Mouse (Mus musculus) stomach, postnatal 0 days (tissue): ENCODE results near the gene Pef1. TPM values are rescaled to one million over a fixed set of nuclear protein-coding genes. Genes with fewer than 3 reads are reported as not detected.
A peak's percentile ranks its signal among the peaks of the same experiment; 100 is the strongest.

ENCODE experiments used
- ATAC-seq: fragments of 200-750 bp; cut with Nextera tagmentation; 2 replicates; pipeline ENCODE4 v1.8.0; 2017; ENCODE audit not compliant: low FRiP score, low TSS enrichment
- DNase-seq: peaks from one replicate; pipeline ENCODE4 v3.0.0-alpha.2; 2016; ENCODE audit warnings: low spot score
- H3K27ac ChIP-seq: fragments of 300-500 bp; sonication (generic); replicated peaks from 2 replicates; pipeline ENCODE4 v1.5.1; 2014; ENCODE audit warnings: mild to moderate bottlenecking, control low read depth
- H3K27me3 ChIP-seq: fragments of 300-500 bp; sonication (generic); 2 replicates; pipeline ENCODE4 v1.6.1; 2014; ENCODE audit warnings: low read length; ENCODE audit not compliant: control insufficient read depth, insufficient read depth
- H3K36me3 ChIP-seq: fragments of 300-500 bp; sonication (generic); 2 replicates; pipeline ENCODE4 v1.6.1; 2014; ENCODE audit warnings: low read length, mixed read lengths; ENCODE audit not compliant: control insufficient read depth, insufficient read depth
- H3K4me1 ChIP-seq: fragments of 300-500 bp; sonication (generic); replicated peaks from 2 replicates; pipeline ENCODE4 v1.6.1; 2014; ENCODE audit warnings: antibody characterized with exemption; ENCODE audit not compliant: control insufficient read depth, insufficient read depth
- H3K4me2 ChIP-seq: fragments of 300-500 bp; sonication (generic); replicated peaks from 2 replicates; pipeline ENCODE4 v1.6.1; 2014; ENCODE audit warnings: low read depth, mild to moderate bottlenecking, control low read depth, moderate library complexity
- H3K4me3 ChIP-seq: fragments of 300-500 bp; sonication (generic); 2 replicates; pipeline ENCODE4 v1.5.1; 2014; ENCODE audit warnings: low read depth, low read length, control low read depth
- H3K9ac ChIP-seq: fragments of 300-500 bp; sonication (generic); 2 replicates; pipeline ENCODE4 v1.6.1; 2014; ENCODE audit warnings: mild to moderate bottlenecking, low read length, control low read depth, mixed read lengths
- H3K9me3 ChIP-seq: fragments of 300-500 bp; sonication (generic); 2 replicates; pipeline ENCODE4 v1.6.1; 2016; ENCODE audit warnings: low read length; ENCODE audit not compliant: control insufficient read depth
- CTCF ChIP-seq: IDR thresholded peaks from 2 replicates; pipeline ENCODE4 v1.5.1; 2016; ENCODE audit warnings: antibody characterized with exemption, low read depth, mild to moderate bottlenecking, moderate library complexity
- EP300 ChIP-seq: optimal IDR thresholded peaks from 2 replicates; pipeline ENCODE3; 2016; ENCODE audit warnings: antibody characterized with exemption
- WGBS: fragments of 180-500 bp; shearing (Covaris S2); extraction: QIAGEN DNeasy Blood & Tissue Kit; methylation state at CpG from one replicate; pipeline ENCODE4 v1.1.7; 2014; 5-methylcytosine and 5-hydroxymethylcytosine counted together
- polyA plus RNA-seq: library from polyadenylated mRNA; unstranded; fragments of >200 nt; fragmentation: Nextera tagmentation; extraction: Ambion mirVana; gene quantifications from 2 replicates; pipeline ENCODE4 v1.2.1, GENCODE M21; 2015

Pef1 gene
- polyA plus RNA-seq, 1 experiment from 2014 or later: 64.7 TPM

DNA sequence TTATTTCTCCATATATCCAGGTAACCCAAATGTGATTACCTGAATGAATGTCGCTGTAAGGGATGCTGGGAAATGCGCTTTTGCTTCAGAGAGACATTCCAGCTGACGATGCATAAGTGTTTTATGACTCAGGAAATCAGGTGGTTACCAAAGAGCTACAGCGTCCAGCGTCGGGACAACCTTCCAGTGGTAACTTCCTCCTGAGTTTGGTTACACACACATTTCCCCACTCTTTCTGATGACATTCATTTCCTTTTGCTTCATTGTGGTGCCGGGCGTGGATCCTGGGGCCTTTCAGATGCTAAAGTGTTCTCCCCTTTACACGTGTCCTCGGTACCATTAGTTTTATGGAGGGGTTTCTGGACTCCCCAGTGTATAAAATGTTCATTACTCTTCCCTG is 46.0 kb downstream of the Pef1 start:
- TF ChIP-seq CTCF (no peak), EP300 (no peak)
- DNase-seq (no peak), ATAC-seq (no peak)
- Histone ChIP-seq H3K27me3 (no peaks in the 10 kb centered on the region), H3K36me3 (no peaks in the 10 kb centered on the region), H3K9ac (no peak overlapping the region), H3K27ac (no peak overlapping the region), H3K4me1 (no peaks in the 10 kb centered on the region), H3K4me2 (no peak overlapping the region), H3K4me3 (no peak overlapping the region), H3K9me3 (no peaks in the 10 kb centered on the region)
- 65% methylated on average over 10 of the region's 10 CpGs for WGBS

DNA sequence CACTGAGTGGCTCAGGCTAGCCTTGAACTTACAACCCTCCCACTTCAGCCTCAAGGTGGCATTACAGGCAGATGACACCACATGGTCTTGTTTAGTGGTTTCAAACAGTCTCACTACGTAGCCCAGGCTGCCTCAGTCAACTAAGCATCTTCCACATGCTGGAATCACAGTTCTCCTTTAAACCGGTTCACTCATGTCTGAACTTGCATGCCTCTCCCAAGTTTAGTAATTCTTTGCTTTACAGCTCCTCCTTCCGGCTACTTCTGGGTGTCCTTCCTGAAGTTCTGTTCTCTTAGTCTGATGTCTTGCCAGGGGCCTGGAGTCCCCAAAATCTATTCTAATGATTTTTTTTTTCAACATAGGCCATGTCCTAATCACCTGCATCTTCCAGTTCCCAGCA is 51.9 kb downstream of the Pef1 start:
- no peak for DNase-seq
- TF ChIP-seq CTCF: peak; percentile 29
- TF ChIP-seq EP300: no peak
- WGBS: 57% methylated on average over 3 of the region's 3 CpGs

DNA sequence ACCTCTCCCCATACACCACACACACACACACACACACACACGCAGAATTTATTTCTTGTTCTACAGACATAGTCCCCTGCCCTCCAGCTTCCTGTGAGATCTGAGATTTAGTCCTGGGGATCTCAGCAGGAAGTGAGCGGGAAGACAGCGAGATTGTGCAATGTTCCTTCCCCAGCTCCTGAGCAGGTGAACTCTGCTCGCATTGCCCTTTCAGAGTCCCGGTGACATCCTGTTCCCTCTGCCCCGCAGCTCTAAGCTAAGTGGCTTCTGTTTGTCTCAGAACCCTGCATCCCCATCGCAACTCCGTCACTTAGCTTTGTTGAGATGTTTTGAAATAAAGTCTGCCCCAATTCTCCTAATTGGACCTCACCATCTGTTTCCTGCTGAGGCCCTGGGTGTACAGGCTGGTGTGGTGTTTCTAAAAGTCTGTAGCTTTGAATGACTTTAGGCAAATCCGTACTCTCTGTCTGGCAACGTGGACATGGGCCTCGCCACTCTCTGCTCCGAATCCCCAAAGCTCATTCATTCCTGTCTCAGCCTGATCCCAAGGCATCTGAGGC is 54.5 kb downstream of the Pef1 start:
- WGBS: 64% methylated on average over 12 of the region's 12 CpGs
- Histone ChIP-seq H3K9me3 (no peaks in the 10 kb centered on the region), H3K36me3 (no peaks in the 10 kb centered on the region), H3K9ac (no peak overlapping the region), H3K4me2 (no peak overlapping the region), H3K27me3 (no peaks in the 10 kb centered on the region), H3K4me3 (no peak overlapping the region), H3K27ac (no peak overlapping the region), H3K4me1 (no peaks in the 10 kb centered on the region; the same call in 1 of the 2 replicates)
- DNase-seq: peak; percentile 21
- TF ChIP-seq CTCF: no peak
- no peak for TF ChIP-seq EP300
- peak; percentile 45; the same call in 1 of the 2 replicates for ATAC-seq

More for the DNA sequence above, 51.9 kb downstream of the Pef1 start:
- H3K27me3 ChIP-seq: no peaks in the 10 kb centered on the region
- H3K9ac ChIP-seq: no peak overlapping the region
- H3K4me2 ChIP-seq: no peak overlapping the region
- no peak overlapping the region for H3K4me3 ChIP-seq
- no peaks in the 10 kb centered on the region for H3K4me1 ChIP-seq
- no peak for ATAC-seq
- no peaks in the 10 kb centered on the region for H3K9me3 ChIP-seq
- no peak overlapping the region for H3K27ac ChIP-seq
- H3K36me3 ChIP-seq: no peaks in the 10 kb centered on the region

DNA sequence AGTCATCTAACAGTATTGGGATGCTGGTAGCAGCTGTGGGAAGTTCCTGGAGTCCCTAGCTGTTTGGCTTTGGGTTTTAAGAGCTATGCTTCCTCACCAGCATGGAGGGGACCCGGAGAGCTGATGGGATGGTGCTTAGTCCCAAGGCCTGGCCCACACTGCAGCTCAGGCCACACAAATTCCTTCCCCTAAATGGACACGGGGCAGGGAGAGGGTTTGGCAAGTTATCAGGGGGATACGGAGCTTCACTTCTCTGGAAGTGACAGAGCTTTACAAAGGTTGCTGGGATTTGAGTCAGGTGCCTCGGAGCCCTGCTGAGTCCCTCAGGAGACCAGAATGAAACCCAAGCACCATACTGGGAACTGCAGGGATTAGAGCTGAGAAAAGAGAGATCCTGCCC is 59.0 kb downstream of the Pef1 start:
- H3K4me3 ChIP-seq: no peak overlapping the region
- peaks cover 7% of the 10 kb centered on the region for H3K4me1 ChIP-seq
- 31% methylated on average over 4 of the region's 4 CpGs for WGBS
- DNase-seq (no peak), ATAC-seq (no peak)
- H3K27me3 ChIP-seq: no peaks in the 10 kb centered on the region
- no peaks in the 10 kb centered on the region for H3K9me3 ChIP-seq
- no peak overlapping the region for H3K9ac ChIP-seq
- peaks cover 3% of the 10 kb centered on the region; the same call in 1 of the 2 replicates for H3K36me3 ChIP-seq
- no peak overlapping the region for H3K4me2 ChIP-seq
- peak overlapping the region; percentile 53 for H3K27ac ChIP-seq
- TF ChIP-seq CTCF (no peak), EP300 (no peak)

DNA sequence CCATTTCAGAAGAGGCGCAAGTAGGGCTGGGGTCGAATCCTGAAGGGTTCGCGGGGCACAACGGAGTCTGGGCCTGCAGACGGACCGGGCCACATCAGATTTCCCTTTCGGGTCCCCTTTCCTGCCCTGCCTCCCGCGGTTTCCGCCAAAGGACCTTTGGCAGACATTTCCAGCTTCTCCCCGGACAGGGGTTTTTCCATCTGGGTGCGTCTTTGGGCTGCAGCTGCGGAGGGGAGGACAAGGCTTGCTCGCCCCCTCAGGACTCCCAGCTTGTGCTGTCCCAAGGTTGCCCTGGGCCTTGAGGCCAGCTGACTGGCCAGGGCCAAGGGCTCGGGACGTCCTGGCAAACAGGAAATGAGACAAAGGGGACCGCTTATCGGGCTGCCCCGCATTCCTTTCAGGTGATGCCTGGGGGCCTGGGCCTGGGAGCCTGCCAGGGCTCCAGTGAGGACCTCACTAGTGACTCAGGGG is 61.1 kb downstream of the Pef1 start:
- H3K4me1 ChIP-seq: peaks cover 16% of the 10 kb centered on the region
- DNase-seq (peak; percentile 80), ATAC-seq (peak; percentile 35)
- peak overlapping the region; percentile 4; the same call in 1 of the 2 replicates for H3K4me3 ChIP-seq
- 11% methylated on average over 20 of the region's 20 CpGs for WGBS
- H3K9ac ChIP-seq: peak overlapping the region; percentile 59
- H3K36me3 ChIP-seq: peaks cover 3% of the 10 kb centered on the region; the same call in 1 of the 2 replicates
- H3K4me2 ChIP-seq: peak overlapping the region; percentile 36
- H3K27ac ChIP-seq: peak overlapping the region; percentile 56
- H3K9me3 ChIP-seq: no peaks in the 10 kb centered on the region
- H3K27me3 ChIP-seq: no peaks in the 10 kb centered on the region
- TF ChIP-seq CTCF (no peak), EP300 (peak; percentile 54)

DNA sequence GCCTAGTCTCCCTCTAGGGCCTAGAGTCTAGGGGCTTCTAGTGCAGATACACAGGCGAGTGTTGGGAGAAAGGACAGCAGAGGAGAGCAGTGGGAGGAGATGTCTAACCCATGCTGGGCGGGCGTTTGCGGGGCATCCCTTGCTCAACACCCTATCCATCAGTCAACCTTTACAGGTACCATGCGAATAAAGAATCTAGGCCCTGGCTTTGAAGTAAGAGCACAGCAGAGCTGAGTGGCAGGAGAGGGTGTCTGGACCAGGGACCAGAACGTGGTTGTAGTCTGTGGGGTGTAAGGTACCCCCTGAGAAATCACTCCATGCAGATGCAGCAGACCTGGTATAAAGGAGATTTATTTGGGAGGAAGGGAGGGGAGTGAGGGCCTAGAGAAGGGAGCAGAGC is 61.8 kb downstream of the Pef1 start:
- WGBS: 86% methylated on average over 6 of the region's 6 CpGs
- Histone ChIP-seq H3K27ac (peak overlapping the region; percentile 56), H3K9ac (0 out of 2 replicates have a peak overlapping the region, but pooled peaks have one; percentile 2), H3K4me2 (no peak overlapping the region), H3K4me3 (no peak overlapping the region), H3K36me3 (peaks cover 3% of the 10 kb centered on the region; the same call in 1 of the 2 replicates), H3K4me1 (peaks cover 19% of the 10 kb centered on the region), H3K9me3 (no peaks in the 10 kb centered on the region), H3K27me3 (no peaks in the 10 kb centered on the region)
- ATAC-seq: no peak
- DNase-seq: no peak
- TF ChIP-seq CTCF (no peak), EP300 (no peak)
